Mouse (Mus musculus): ENCODE data around the gene Ifitm1. TPM values are rescaled to one million over a fixed set of nuclear protein-coding genes. Genes with fewer than 3 reads are reported as not detected.
"Not testable (repeated sequence)": the region's sequence is repeated elsewhere in the genome, so short reads cannot be mapped to it uniquely, and the experiment has no call there.

Gene Ifitm1
- total RNA-seq, 2 experiments from 2014 or later: 3.4 to 4.1 TPM

GRCm38 (mm10) chr7:140949255-140949654 lies 17.8 kb upstream of the Ifitm1 start:
- DNase-seq: no peak
- intact Hi-C loops (cut with DNase I): loop anchor here (10.0 kb wide), 1 partner anchor 516 kb away; the partner anchor contains the start of genes Cd151 and Cracr2b

GRCm38 (mm10) chr7:140949824-140950530 lies 17.0 kb upstream of the Ifitm1 start, which contains the start of gene Ifitm5:
TSS of gene Ifitm5 (minus strand) at chr7:140950291.
- intact Hi-C loops (cut with DNase I): loop anchor here (10.0 kb wide), 1 partner anchor 515 kb away; the partner anchor contains the start of genes Cd151 and Cracr2b
- DNase-seq: no peak

DNA sequence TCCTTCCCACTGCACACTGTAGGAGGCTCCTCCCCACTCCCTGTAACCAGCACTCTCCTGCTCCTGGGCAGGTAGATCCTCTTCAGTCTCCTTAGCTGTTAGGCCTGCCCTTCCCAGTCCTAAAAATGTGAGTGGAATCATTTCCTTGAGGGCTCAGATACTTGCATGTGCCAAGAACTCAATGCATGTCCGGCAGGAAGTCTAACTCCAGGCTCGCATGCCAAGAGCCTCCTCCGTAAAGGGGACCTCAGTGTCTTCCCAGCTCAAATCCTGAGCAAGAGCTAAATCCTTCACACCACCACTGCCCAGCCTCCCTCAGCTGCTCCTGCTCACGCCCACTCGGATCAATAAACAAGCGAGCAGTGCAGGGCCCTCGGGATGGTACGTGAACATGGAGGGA lies 16.0 kb upstream of the Ifitm1 start:
- peak in 1 of 2 experiments; percentile 48 for DNase-seq
- intact Hi-C loops (cut with DNase I): no loop called here

GRCm38 (mm10) chr7:140951765-140952164 lies 15.3 kb upstream of the Ifitm1 start:
- intact Hi-C loops (cut with DNase I): no loop called here

GRCm38 (mm10) chr7:140952441-140952840 lies 14.6 kb upstream of the Ifitm1 start:
- no peak for DNase-seq
- intact Hi-C loops (cut with DNase I): no loop called here

More at GRCm38 (mm10) chr7:140951765-140952164, 15.3 kb upstream of the Ifitm1 start:
- no peak for DNase-seq

- DNase-seq: no peak
- intact Hi-C loops (cut with DNase I): no loop called here
These were observed 13.9 kb upstream of the Ifitm1 start for GRCm38 (mm10) chr7:140953133-140953532.

DNA sequence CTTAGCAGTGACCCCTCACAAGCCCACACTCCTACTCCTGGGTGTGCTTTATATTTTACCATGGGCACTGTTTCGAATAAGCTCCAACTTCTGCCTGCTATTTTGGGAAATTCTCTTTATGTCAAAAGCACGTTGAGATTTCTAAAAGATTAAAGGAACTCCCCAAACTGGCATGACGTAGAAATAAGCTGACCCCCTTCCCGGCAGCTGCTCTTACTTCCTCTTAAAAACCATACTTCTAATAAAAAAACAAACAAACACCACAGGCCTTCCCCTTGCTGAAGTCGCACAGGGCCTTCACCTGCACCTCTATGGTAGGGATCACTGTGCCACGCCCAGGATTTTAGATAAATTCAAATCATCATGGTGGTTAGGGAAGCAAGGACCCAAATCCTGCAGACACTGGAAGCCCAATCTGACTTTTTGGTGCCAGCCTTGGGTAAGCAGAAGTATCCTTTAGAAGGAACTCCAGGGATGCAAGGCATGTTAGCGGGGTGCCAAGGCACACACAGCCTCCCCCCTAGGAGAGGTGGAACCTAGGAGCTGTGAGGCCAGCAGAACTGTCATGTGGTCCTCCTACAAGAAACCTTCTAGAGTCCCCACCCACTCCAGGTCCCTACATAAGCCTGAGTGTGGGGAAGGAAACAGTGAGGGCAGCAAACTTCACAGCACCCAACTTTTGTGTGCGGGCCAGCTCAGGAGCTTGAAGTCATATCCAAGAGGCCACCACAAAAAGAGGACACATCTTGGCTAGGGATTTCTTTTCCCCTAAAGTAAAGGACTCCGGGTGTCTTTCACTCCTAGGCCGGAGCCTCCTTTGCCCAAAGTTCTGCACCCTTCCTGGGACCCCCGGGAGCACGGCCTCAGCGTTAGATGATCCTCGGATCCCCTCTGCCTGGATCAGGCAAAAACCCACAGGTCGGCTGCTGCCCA lies 13.0 kb upstream of the Ifitm1 start:
- intact Hi-C loops (cut with DNase I): no loop called here
- DNase-seq: no peak

DNA sequence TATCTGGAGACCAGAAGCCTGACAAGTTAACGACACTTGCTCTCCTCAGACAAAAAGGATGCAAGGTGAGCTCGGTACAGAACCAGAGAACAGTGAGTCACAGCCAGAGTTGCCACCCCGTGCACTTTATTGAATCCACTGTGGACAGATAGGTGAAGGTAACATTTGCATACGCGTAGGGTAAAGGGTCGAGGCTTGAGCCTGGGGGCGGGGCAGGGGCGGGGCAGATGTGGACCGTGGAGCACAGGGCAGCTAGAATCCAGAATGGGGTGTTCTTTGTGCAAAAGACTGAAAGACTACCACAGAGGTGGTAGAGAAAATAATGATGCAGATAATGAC lies 12.3 kb upstream of the Ifitm1 start:
- intact Hi-C loops (cut with DNase I): loop anchor here (5.0 kb wide), 1 partner anchor 218 kb away; the partner anchor contains the start of gene Rnh1
- DNase-seq: no peak

- DNase-seq: no peak
- intact Hi-C loops (cut with DNase I): loop anchor here (5.0 kb wide), 1 partner anchor 217 kb away; the partner anchor contains the start of gene Rnh1
These were observed 11.7 kb upstream of the Ifitm1 start for GRCm38 (mm10) chr7:140955342-140955741.

DNA sequence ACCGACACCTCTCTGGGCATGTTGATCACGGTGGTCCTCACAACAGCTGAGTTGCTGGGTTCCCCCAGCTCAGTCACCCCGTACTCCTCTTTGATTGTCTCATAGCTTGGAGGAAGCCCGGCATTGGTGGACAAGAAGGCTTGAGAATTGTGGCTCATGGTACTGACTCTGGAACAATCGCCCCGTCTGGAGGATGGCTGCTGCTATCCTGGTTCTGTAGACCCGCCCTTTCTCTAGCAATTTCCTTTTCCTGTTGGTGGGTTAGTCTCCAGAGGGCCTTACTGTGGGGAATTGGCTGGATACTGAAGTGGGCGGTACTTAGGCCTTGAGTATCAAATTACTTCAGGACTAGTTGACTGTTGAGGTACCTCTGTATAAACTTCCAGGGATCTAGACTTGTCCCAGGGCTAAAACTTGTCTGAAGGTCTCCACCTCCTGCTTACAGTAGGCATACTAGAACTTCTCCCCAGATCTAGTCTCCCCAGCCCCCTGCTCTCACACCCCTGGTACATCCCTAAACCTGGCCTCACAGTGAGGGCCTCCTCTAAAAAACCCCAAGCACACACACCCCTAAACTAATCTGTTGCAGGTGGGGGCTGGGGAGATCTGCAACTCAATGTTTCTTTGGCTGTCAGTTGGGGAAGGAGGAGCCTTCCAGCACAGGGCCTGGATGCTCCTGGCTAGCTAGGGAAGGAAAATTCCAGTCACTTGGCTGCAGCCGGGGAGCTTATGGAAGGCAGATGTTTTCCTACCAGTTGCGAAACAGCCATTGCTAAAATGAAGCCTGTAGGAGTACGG lies 11.1 kb upstream of the Ifitm1 start, which contains the start of the genes Gm45717 and Ifitm2:
Gm45717 (minus strand) TSS at position 180 of the 798 bp plus-strand sequence.
Ifitm2 (minus strand) TSS at position 230 of the 798 bp plus-strand sequence.
- intact Hi-C loops (cut with DNase I): loop anchor here (1.0 to 5.0 kb wide), 2 partner anchors 15 to 216 kb away; partner anchors contain the start of genes Pgghg and Rnh1
- DNase-seq: peak; percentile 82 to 85

DNA sequence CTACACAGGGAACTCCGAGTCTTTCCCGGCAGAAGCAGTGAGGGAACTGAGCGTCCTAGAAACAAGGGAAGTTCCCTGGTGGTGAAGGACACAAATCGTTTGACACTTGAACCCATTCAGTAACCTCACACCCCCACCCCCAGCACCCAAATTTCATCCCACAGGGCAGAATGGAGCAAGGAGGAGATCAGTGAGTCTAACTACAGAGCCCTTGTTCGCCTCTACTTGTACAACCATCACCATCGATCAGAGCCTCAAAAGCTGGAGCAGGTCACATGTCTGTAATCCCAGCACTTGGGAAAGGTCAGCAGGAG lies 10.5 kb upstream of the Ifitm1 start:
- intact Hi-C loops (cut with DNase I): loop anchor here (1.0 to 5.0 kb wide), 2 partner anchors 15 to 216 kb away; partner anchors contain the start of genes Pgghg and Rnh1
- no peak for DNase-seq

DNA sequence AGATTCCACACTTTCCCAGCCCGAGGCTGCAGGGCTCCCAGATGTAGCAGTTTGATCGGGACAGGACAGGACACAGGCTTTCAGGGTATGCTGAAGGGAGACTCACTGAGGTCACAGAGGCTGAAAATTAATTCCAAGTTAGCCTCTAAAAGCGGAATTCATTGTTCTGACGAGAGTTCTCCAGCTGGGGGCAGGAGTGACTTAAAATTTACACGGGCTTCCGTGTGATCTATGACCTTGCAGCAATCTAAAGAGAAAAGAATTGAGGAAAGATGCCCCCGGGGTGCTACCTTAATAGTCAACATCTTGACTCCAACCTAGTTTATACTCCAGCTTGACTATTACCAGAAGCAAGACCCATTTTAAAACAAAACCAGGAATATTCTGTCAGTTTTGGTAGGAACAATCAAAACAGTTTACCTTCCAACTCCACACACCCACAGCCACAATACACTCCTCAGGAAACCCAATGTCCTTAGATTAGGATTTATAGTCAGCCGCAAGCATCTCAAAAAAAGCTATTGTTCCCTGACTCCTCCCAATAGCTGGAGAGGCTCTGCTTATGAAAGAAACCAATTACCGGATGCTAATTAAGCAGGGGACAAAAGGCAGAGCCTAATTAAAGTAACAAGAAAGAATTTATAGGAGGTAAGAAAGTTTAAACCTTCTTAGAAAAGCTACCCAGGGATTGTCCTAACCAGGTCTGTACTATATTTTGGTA lies 7.7 kb upstream of the Ifitm1 start:
- peak; percentile 67 to 68 for DNase-seq
- intact Hi-C loops (cut with DNase I): loop anchor here (1.0 to 5.0 kb wide), 4 partner anchors 49 to 213 kb away; partner anchors contain the start of gene Rnh1

DNA sequence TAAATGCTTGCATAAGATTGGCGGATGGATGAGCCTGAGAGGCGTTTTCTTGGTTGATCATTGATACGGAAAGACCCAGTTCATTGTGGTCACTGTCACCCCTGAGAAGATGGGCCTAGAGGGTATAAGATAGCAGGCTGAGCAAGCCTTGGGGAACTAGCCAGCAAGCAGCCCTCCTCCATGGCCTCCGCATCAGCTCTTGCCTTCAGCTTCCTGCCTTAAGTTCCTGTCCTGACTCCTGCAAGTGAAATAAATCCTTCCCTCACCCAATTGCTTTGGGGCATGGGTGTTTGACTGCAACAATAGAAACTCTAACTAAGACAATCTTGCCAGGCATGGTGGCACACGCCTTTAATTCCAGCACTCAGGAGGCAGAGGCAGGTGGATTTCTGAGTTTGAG lies 7.0 kb upstream of the Ifitm1 start:
- intact Hi-C loops (cut with DNase I): no loop called here
- no peak for DNase-seq

DNA sequence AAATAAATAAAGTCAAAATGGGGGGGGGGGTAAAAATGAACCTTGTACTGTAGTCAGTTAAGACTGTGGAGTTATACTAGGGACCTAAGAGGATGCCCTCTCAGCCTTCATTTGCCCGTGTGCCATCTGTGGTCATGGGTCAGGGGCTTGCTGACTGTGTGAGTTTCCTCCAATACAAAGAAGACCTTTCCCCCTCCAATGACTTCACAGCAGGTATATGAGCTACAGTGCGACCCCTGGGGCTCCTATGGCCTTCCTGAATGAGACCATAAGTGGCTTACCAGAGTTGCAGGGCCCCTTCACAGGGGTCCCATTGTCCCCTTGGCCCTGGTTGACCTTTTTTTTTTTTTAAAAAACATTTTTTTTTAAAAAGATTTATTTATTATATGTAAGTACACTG lies 5.6 kb upstream of the Ifitm1 start:
- no peak for DNase-seq
- intact Hi-C loops (cut with DNase I): no loop called here

GRCm38 (mm10) chr7:140962733-140963132 lies 4.3 kb upstream of the Ifitm1 start:
- intact Hi-C loops (cut with DNase I): no loop called here
- no peak for DNase-seq

GRCm38 (mm10) chr7:140967862-140968591 lies 1.0 kb downstream of the Ifitm1 start:
- intact Hi-C loops (cut with DNase I): no loop called here
- DNase-seq: no peak

- DNase-seq; intact Hi-C loops (cut with DNase I): not testable (repeated sequence)
These were observed 1.7 kb downstream of the Ifitm1 start for GRCm38 (mm10) chr7:140968710-140969109.

- intact Hi-C loops (cut with DNase I): loop anchor here (2.0 kb wide), 1 partner anchor 30 kb away; the partner anchor contains the start of gene Pgghg
These were observed 3.9 kb downstream of the Ifitm1 start for GRCm38 (mm10) chr7:140970931-140971330.

More at GRCm38 (mm10) chr7:140970931-140971330, 3.9 kb downstream of the Ifitm1 start:
- DNase-seq: no peak
